Mouse (Mus musculus) cerebellum, adult (tissue): Measurements from ENCODE around the gene Pak1ip1.
A peak's percentile ranks its signal among the peaks of the same experiment; 100 is the strongest.
"Not testable (repeated sequence)": the region's sequence is repeated elsewhere in the genome, so short reads cannot be mapped to it uniquely, and the experiment has no call there.

Source experiments
- ATAC-seq: cut with Nextera tagmentation; 2 replicates; pipeline ENCODE4 v1.9.2; 2017; ENCODE audit warnings: mild to moderate bottlenecking, moderate library complexity, mixed read lengths; ENCODE audit not compliant: insufficient number of reproducible peaks, low FRiP score, low TSS enrichment

The Pak1ip1 gene

DNA sequence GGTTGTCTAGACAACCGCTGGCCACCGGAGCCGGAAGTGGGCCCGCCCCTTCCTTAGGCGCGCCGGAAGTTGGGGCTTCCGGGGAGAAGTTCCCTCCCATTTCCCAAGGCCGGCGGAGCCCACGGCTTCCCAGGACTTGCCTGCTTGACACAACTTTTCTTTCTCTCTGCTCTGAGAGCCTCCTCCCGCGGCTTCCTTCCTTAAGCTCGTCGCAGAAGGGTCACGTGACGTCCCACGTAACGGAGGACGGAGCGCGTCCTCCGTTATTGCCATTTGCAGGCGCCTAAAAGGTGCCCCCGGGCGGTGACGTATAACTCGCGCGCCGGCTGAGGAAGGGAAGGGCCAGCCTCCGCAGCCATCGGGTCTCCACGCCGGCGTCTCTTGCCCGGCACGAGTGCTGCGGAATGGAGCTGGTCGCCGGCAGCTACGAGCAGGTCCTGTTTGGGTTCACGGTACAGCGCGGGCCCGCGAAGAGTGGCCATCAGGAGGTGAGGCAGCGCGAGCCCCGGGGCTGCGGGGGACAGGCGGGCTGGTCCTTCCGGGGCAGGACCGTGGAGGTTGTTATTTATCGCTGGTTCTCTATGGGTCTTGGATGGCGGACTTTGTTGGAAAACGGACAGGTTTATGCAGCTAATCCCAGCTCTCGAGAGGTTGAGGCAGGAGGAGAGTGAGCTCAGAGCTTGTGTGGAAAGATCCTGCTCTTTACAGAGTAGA is at the start of gene Pak1ip1:
Gene Pak1ip1, plus strand, starts transcription at position 98 of the 714 bp plus-strand sequence.
- ATAC-seq: peak; percentile 91

DNA sequence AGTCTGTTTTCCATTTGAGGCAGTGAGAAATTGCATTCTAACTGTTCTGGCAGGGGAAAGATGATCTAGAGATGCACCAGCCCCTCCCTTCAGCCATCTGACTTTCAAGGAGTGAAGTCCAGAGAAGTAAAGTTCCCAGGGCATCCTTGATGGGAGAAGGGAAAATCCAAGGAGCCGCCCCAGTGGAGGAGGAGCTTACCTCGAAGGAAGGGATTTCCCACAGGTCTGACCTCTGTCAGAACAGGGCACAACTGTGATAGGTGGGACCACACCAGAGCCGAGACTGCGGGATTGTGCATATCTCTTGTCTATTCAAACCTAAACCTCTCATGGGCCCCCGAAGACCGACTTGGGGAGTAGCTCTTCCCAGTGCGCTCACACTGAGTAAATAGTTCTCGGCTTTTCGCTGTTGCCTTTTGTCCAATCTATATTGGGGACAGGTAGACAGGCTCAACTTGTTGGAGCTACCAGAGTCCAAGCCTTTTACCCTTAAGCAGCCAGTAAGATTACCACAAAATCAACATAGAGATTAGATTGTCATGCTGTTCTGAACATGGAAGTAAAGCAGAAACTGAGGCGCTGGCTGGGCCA is 49.3 kb upstream of the Pak1ip1 start:
- no peak for ATAC-seq

DNA sequence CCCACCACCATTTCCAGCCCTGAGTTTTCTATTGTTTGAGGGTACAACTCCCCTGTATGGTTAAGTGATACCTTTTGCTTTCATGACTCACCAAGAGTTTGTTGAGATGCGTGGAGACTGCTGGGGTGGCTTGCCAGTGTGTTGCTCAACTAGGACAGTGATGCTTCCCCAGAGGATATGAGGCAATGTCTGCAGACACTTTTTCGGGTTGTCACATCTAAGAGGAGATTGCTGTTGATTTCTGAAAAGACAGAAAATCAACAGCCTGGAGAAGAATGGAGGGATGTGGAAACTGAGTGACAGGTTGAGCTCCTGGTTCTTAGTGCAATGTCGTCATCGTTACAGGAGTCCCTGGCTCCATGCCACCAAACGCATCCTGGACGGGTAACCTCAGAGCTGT is 47.6 kb upstream of the Pak1ip1 start:
- no peak for ATAC-seq

DNA sequence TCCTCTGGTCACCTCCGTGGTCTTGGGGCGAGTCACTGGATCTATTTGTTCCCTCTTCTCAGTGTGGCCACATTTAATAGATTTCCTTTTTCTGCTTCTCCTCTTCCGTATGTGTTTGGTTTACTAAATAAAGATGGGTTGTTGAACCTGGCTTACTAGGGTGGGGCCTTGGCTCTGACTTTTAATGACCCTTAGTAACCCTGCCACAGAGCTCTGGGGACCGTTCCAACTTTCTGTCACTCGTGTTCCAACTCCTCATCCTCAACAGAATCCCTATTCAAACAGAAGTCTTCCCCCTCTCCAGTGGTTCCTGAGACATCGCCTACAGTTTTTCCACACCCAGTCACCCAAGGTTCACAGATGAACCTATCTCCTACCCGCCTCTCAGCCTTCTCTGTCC is 45.0 kb upstream of the Pak1ip1 start:
- ATAC-seq: no peak

DNA sequence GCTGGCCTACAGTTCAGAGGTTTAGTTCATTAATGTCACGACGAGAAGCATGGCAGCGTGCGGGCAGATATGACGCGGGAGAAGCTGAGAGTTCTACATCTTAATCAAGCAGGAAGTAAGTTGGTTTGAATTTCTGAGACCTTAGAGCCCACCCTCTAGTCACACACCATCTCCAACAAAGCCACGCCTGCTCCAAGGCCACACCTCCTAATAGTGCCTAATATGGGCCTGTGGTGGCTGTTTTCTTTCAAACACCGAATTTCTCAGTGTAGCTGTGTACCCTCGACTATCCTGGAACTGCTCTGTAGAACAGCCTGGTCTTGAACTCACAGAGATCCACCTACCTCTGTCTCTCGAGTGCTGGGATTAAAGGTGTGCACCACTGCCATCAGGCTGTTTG is 33.2 kb upstream of the Pak1ip1 start:
- no peak for ATAC-seq

DNA sequence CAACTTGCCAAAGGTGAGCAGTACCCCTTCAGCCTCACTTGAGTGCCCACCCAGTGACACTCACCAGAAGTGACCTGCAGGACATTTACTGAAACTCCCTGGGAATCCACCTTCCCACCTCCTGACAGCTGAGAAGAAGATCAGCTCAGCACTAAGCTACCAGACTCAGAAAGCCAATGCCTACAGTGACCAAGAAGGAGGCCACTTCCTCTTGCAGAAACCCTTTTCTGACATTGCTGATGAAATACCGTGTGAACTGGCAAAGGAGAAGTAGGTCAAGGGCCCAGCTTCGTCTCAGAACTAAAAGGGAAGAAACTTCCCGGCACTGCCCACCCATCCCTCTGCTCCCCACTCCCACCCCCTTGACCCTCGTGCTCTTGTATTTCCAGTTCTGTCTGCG is 32.3 kb upstream of the Pak1ip1 start:
- ATAC-seq: no peak

DNA sequence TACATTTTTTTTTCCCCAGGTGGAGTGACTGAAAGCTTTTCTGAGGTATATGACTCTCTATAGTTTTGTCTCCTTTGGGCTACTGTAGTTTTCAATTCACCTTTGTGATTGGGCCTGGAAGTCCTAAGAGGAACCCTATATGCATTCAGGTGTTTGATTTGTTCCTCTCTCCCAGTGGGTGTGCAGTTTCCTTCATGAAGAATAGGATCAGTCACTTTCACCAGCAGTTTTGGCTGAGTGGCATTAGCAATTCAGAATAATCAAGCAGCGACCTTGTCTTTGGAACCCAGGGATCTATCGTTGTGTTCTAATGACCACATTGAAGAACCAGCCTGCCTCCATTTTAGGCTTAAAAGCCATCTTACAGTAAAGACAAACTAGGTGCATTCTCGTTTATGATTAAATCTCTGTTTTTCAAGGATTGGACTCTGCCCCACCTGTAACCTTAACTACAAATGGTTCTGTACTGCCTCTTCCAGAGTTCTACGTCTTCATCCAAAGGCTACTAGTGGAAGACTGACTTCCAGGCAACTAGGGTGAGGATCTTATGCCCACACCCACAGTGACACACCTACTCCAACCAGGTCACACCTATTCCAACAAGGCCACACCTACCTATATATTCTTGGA is 30.9 kb upstream of the Pak1ip1 start:
- ATAC-seq: no peak

DNA sequence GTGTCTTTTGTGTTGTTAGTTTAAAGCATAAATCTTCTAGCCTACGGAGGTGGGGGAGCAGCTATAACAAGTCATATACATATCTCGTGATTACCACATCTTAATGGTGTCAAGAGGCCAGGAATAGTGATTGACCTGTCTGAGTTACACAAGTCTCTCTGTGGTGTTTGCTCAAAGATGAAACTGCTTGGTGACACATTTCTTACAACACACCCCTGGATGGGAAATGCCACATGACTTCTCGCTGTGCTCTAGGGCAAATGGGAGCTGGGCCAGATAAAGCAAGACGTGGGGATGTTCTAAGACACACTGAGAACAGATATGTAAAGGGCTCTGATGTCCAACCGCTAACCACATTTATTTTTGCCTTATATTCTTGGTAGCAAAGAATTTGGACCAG is 29.6 kb upstream of the Pak1ip1 start:
- ATAC-seq: no peak

DNA sequence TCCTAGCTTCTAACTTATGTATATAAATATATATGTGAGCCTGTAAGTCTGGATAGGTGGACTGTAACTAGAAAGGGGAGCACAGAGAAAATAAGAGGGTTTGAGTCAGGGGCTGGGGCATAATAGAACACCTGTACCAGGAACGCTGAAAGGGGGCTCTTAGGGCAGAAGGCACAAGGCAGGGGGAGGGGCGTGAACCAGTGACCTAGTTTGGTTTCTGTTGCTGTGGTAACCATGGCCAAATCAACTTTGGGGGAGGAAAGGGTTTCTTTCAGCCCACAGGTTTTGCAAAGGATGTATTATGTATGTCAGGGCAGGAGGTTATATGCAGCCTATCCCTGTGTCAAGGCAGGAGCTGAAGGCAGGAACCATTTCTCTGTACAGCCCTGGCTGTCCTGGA is 29.0 kb upstream of the Pak1ip1 start:
- no peak for ATAC-seq

DNA sequence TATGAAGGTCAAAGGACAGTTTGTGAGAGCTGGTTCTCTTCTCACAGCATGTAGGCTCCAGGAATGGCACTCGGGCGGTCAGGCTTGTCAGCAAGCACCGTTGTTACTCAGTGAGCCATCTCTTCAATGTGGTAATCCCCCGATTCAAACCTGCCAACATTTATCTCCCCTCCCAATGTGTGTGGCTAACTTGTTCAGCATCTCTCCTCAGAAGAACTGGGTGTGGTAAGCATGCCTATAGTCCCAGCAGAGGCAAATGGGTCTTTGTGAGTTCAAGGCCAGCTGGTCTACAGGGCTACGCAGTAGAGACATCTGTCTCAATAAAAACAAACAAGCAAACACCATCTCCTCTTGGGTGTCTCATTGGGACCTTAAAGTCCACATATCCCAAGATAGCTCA is 27.8 kb upstream of the Pak1ip1 start:
- ATAC-seq: no peak

DNA sequence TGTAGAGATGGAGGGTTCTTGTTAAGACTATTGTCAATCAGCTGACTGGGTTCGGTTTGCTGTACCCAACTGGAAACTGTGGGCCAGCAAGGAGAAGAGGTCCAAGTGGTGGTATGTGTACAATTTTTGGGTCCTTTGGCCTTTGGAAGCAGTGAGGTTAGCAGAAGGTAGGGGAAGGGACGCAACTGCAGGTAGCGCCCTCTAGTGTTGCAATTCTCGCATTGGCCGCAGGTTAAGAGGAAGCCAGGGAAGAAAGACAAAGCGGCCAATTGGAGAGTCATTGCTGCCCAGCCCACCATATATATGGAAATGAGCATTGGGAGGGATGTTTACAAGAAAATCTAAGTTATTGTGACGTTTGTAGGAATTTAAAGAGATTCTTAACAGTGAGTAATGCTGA is 23.2 kb upstream of the Pak1ip1 start:
- no peak for ATAC-seq

DNA sequence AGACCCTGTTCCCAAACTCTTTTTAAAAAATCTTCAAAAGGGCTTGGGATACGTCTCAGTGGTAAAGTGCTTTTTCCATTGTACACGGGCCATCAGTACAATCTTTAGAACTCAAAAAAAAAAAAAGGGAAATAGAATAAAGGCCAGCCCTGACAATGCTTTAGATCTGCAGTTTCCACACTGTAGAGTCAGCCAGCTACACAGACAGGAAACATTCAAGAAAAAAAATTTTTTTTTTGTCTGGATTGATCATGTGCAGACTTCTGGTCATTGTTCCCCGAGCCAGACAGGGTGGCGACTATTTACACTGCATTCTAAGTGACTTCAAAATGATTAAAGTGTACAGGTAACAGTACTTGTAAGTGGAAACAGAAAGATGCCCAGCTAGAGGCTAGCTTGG is 22.2 kb upstream of the Pak1ip1 start:
- no peak for ATAC-seq

DNA sequence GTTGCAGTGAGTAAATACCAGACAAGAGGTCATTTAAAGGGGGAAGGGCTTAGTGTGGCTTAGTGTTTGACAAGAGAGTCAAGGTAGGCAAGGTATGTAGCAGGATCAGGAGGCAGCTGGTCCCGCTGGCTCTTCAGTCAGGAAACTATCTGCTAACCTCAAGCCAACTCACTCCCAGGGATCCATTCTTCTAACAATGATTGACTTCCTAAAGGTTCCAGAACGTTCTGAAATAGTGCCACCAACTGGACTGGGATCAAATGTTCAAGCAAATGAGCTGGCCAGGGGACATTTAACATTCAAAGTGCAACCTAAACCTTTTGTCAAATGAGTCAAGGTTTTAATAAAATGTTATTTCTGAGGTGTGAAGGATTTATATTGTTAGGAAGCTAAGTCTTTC is 21.5 kb upstream of the Pak1ip1 start:
- ATAC-seq: no peak

DNA sequence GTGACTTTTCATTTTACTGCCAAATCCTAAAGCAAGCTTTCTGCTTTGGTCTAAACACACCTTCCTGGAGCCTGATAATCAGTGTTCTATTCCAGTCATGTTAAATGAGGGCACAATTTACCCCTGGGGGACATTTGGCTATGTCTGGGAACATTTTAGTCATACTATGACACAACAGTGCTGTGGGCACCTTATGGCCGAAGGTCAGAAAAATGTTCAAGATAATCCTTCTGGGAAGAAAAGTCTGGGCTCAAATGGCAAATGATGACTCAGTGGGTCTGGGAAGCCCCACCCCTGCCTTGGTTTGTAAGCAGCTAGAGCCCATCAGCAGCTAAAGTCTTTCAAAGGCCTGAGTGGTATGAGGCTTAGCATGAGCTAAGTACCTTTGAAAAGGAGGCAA is 18.1 kb upstream of the Pak1ip1 start:
- ATAC-seq: no peak

DNA sequence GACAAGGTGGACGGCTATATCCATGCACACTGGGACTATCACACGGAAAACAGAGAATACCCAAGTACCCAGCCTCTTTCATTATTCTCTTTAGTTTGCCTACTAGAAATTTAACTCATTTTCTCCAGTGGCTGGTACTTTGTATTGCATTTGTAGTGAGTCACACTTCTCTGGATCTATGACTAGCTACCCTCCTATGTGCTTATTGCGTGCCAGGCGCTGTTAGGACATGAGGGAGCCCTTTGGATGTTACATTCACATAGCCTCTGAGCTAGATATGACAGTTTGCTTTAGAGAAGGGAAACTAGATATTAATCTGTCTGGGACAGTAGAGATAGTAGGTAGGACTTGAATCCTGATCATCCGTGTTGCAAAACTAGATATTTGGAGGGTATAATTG is 14.7 kb upstream of the Pak1ip1 start:
- no peak for ATAC-seq

DNA sequence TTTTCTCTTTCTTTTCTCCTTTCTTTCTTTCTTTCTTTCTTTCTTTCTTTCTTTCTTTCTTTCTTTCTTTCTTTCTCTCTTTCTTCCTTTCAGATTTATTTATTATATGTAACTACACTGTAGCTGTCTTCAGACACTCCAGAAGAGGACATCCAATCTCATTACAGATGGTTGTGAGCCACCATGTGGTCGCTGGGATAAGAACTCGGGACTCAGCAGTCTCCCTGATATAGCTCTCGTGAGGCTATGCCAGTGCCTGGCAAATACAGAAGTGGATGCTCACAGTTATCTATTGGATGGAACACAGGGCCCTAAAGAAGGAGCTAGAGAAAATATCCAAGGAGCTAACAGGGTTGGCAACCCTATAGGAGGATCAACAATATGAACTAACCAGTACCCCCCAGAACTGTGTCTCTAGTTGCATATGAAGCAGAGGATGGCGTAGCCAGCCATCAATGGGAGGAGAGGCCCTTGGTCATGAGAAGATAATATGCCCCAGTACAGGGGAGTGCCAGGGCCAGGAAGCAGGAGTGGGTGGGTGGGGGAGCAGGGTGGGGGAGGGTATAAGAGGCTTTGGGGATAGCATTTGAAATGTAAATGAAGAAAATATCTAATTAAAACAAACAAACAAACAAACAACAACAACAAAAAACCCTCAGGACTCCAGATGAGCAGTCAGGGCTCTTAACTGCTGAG is 13.1 kb upstream of the Pak1ip1 start:
- not testable (repeated sequence) for ATAC-seq

DNA sequence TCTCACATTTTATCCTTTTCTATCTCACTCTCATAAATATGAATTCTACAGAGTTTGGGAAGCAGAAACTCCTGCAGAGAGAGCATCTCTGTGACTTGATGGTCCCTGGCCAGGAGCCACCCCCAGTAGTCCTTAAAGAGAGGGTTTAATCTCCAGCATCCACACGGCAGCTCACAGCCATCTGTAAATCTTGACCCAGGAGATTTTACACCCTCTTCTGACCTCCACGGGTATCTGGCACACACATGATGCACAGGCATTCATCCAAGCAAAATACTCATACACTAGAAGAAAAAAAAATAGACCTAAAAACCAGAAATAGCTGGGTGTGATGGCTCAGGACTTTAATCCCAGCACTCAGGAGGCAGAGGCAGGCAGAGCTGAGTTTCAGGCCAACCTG is 12.4 kb upstream of the Pak1ip1 start:
- no peak for ATAC-seq

DNA sequence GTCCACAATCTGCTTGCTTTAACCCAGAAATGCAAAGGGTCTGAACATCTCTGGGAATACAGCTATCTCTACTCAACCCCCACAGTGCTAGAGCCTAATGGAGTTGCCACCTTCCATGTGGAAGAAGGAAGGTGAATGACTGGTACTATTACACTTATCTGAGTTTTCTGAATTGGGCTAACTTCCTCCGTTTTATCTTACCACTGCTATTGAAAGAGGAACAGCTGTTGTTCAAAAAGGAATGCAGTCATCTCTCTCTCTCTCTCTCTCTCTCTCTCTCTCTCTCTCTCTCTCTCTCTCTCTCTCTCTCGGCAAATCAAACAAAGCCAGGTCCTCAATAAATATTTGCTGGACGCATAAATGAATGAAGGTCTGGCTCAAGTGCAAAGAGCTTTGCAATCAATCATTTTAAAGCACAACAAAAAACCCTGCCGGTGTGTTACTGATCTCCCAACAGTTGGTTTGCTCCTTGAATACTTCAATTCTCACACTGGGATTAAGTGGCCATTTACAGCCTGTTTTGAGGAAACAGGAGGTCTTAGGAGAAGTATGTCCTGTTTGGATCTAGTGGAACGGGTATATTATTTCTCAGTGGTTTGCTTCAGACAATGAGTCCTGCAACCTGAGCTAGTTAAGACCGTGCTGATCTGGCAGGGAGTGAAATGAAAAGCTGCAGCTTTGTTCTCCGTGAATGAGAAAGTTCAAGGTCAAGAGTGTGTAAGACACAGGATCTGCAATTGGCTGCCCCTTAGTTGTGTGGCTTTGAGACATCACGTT is 6.1 kb upstream of the Pak1ip1 start:
- ATAC-seq: no peak

DNA sequence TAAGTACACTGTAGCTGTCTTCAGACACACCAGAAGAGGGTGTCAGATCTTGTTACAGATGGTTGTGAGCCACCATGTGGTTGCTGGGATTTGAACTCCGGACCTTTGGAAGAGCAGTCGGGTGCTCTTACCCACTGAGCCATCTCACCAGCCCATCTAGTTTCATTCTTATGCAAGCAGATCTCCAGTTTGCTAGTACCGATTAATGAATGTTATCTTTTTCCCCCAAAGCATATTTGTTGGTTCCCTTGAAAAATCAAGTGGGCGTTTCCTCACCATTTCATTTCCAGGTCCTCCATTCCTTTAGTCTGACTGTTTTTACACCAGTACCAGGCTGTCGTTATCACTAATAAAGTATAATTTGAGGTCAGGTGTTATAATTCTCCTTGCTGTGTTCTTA is 2.3 kb upstream of the Pak1ip1 start:
- ATAC-seq: not testable (repeated sequence)

DNA sequence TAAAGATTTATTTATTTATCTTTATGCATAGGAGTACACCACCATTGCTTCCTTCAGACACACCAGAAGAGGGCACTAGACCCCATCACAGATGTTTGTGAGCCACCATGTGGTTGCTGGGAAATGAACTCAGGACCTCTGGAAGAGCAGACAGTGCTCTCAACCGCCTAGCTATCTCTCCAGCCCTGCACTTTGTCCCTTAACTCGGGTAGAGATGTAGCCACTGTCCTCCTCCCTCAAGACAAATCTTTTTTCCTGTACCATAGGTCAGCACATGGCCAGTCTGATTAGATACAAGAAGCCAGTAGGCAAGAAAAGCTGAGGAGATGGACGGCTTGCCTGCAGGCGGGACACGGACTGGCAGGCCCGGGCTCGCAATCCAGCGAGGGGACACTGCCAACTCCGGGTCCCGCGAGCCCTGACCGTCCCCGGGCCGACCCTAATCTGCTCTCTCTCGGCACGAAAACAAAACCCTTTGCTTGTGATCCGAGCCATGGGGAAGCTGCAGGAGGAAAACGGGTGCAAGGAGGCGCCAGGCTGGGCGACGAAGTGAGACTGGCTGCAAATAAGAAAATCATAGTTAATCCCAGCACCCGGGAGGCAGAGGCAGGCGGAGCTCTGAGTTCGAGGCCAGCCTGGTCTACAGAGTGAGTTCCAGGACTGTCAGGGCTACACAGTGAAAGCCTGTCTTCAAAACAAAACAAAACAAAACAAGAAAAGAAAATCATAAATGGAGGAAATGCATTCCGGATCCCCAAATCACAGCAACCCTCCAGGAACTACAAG is 490 bp upstream of the Pak1ip1 start:
- peak; percentile 37 for ATAC-seq
